Mouse (Mus musculus) embryo, embryonic 10.5 days (tissue): ENCODE data around the gene Gtsf2.
"Not testable (repeated sequence)": the region's sequence is repeated elsewhere in the genome, so short reads cannot be mapped to it uniquely, and the experiment has no call there.

Experiments used
- DNase-seq: peaks from one replicate; pipeline ENCODE4 v3.0.0-alpha.2; 2015; ENCODE audit warnings: low spot score

Gene Gtsf2

GRCm38 (mm10) chr15:103448369-103448768 lies at the start of gene Gtsf2:
Gtsf2 (minus strand) TSS chr15:103448469.
- no peak for DNase-seq

DNA sequence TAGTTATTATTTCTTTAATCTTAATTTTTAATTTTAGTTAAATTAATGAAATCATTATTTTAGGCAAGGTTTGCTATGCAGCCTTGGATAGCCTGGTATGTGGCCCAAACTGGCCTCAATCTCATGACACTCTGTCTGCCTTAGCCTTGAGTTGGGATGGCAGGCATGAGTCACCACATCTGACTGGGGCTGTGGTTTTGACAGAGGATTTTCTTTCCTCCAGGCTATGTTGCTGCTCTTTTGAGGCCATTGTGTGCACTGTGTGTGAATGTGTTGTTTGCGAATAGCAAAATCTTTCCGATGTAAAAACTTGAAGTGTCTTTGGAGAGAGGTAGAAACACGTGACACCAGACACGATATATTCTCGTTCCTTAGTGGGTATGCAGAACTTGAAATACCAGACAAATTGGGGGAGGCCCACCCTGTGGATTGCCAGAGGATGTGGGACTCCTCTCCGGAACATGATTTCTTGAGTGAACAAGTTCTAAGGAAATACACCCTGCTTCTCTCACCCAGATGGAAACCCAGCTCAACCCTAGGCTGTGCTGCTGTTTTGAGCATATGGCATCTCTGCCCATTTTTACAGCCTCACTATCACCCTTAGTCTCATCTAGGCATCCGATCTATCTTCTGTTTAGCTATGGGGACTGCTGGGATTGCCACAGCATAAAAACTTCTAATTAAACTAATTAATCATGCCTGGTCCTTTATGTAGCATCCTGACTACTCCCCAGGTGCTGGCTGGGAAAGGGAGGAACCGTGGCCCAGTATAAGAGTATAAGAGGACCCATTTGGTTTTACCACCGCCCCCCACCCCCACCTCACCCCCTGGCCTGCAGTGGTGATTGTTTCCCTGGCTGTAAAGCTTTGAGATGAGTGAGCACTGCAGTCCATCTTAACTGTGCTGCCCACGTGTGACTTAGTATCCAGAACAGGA lies 48.2 kb upstream of the Gtsf2 start:
- no peak for DNase-seq

DNA sequence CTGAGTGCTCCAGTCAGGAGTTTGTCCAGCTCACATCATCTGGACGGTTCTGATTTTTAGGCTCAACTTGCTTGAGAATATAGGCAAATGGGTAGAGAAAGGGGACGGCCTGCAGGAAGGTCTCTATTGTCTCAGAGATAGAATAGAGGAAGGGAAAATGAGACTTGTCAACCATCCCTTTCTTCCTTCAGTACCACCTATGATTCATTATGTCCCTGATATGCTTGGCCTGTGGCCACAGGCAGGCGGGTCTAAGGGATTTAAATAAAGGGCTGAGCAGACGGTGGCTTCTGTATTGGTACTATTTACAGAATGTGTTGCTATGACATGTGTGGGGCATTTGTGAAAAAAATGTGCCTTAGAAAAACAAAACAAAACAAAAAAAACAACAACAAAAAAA lies 40.1 kb upstream of the Gtsf2 start:
- no peak for DNase-seq

DNA sequence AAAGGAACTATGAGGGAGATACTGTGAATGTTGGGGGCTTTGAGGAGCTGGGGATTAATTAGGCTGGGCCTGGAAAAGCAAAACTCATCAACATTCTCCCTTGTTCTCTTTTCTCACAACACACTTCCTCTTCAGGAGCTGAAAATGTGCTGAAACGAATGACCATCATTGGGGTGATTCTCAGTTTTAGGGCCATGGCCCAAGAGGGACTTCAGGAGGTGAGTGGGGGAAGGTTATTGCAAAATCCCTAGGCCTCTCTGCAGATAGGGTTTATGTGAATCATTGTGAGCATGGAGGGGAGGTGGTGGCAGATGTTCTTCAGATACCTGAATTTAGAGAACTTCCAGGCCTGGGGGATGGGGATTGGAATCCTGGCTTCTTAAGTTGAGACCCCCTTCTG lies 38.4 kb upstream of the Gtsf2 start:
- no peak for DNase-seq

GRCm38 (mm10) chr15:103485106-103485505 lies 36.8 kb upstream of the Gtsf2 start:
- no peak for DNase-seq

- DNase-seq = no peak
Observed at GRCm38 (mm10) chr15:103484490-103484889, 36.2 kb upstream of the Gtsf2 start.

DNA sequence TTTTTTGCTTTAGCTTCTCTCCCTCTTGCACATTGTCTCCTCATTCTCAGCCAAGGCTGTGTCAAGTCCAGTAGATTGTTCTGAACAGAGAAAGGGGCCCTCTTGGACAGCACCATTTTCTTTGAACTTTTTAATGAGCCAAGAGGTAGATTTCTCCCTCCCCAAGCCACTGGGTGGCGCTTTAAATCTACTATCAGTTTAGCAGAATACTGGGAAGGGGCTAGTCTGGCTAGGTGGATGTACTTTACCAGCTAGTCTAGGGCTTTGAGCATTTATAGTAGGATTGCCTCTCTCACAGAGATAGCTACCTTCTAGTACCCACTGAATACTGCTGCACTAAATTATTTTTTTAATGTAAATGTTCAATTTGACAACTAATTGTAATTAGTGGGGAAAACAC lies 34.2 kb upstream of the Gtsf2 start:
- peak; percentile 87 for DNase-seq

DNA sequence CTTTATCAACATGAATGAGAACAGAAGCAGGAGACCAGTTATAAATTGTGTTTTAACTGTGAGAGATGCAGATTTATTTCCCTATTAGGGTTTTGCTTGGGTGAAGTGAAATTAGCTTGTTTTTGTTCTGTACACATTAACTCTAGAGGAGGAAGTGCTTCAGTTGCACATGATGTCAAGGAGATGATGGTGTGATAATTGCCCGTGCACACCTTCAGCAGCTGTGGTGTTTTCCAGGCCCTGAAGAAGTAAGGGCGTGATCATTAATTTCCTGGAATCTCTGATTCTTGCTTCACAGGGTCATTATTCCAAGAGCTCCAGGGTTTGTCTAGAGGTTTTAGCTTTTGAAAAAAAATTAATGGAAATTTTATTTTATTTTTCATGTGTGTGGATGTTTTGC lies 31.9 kb upstream of the Gtsf2 start:
- no peak for DNase-seq

- no peak for DNase-seq
Observed at GRCm38 (mm10) chr15:103479080-103479606, 30.9 kb upstream of the Gtsf2 start.

DNA sequence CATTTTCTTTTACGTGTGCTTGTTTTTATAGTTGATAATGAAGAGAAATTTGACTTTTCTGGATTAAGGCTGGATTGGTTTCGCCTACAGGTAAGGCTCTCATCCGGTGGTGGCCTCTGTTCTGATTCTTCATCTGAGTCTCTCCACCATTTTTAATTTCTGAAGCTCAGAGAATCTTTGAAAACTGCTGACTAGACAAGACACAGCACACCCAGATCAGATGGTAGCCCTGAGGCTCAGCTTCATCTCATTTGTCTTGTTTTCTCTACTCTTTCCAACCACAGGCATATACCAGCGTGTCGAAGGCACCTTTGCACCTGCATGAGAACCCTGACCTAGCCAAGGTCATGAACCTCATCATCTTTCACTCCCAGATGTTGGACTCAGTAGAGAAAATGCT lies 25.5 kb upstream of the Gtsf2 start:
- DNase-seq = no peak

DNA sequence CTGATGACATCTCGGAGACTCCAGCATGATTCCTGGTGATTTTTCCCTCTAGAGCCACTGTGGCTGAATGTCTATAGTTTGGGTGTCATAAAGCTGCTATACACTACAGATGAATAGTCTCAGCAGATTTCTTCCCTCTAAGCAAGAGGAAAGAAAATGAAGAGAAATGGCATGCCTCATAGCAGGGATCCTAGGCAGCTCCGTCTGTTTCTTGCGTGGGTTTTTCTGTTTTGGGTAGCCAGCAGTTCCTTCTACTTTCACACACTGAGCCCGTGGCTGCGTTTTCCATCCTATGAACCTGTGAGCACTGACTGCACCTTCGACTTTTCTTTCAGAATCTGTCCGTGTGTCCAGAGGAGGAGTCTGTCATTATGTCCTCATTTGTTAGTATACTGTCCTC lies 24.9 kb upstream of the Gtsf2 start:
- no peak for DNase-seq

GRCm38 (mm10) chr15:103472265-103472664 lies 24.0 kb upstream of the Gtsf2 start:
- DNase-seq = no peak

GRCm38 (mm10) chr15:103471488-103472194 lies 23.4 kb upstream of the Gtsf2 start:
- DNase-seq = no peak

- no peak for DNase-seq
Observed at GRCm38 (mm10) chr15:103462539-103463261, 14.4 kb upstream of the Gtsf2 start.

DNA sequence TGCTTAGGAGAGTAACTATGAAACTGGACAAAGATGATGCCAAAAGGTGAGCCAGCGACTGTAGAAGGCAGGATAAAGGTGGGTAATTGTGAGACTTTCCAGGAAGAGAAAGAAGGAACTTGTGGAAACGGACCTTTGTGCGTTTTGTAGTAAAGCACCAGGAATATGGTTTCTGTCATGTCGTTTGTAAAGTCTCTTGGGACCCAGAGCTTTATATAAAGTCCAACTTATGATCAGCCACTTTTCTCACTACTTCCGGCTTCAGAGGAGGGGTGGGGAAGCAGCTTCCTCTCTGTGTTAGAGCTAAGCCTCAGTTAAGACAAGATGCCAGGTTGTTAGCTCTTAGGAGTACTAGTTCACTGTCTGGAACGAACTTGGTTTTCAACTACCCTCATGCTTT lies 6.2 kb upstream of the Gtsf2 start:
- DNase-seq = no peak

DNA sequence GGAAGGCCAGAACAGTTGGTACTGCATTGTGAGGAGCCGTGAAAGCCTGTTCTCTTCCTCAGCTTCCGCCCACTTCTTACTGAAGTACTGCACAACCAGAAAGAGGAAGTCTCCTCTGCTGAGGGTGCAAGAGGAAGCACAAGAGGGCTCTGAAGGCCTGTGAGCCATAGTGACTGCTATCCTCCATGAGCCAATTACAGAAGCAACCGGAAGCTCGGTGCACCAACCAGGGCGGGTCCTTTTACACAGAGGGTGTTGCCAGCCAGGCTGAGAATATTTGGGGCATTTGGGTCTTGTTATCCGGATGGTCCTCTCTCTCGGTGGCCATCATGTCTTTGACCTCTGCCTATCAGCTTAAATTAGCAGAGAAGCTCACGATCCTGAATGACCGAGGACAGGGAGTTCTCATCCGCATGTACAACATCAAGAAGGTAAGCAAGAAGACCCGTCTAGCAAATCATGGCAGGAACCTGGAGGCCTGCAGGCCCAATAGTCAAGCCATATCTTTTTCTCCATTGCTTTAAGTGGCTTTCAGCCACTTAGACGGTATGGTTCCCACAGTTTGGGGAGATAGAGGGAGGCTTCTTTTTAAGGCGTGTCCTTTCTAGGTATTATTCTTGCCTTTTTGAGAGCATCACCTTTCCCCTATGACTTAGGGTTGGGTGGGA lies 5.4 kb upstream of the Gtsf2 start, which contains the start of gene Nckap1l:
Gene Nckap1l, plus strand, starts transcription at position 244 of the 668 bp plus-strand sequence.
- no peak for DNase-seq

- not testable (repeated sequence) for DNase-seq
Observed at GRCm38 (mm10) chr15:103445966-103446365, 2.3 kb downstream of the Gtsf2 start.

DNA sequence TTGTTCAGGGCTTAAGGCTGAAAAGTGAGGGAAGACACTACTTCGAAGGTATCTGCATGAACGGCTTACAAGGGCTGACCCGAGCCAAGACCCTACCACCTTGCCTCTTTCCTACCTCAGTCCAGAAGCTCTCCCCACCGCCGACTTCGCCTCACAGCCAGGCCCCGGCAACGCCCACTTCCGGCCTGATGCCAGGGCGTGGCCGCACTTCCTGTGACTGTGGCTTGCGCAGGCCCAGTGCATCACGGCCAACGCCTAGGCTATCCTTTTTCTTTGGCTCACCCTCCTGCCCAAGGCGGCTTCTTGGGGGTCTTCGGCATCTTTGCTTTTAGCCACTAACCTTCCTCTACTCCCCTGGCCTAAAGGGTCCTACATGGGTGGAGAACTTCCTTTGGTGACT lies 18.0 kb downstream of the Gtsf2 start, which contains the start of gene Gtsf1:
Gene Gtsf1, minus strand, starts transcription at position 230 of the 400 bp plus-strand sequence.
- DNase-seq = no peak

DNA sequence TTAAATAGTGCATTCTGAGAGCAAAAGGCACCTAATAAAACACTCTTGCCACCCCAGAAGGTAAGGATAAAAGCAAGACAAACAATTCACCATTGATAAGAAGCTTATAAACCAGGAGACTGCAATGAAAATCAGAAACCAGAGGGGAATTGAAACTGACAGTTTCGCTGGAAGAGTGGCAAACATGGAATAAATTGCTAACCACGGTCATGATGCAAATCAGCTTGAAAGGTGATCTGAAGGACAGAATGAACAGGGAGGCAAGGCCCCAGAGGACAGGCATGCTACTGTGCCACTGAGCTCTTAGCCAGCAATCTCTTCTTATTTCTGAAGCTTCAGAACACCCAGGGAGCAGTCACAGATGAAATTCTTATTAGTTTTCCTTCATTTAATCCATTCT lies 21.3 kb downstream of the Gtsf2 start:
- DNase-seq = no peak

DNA sequence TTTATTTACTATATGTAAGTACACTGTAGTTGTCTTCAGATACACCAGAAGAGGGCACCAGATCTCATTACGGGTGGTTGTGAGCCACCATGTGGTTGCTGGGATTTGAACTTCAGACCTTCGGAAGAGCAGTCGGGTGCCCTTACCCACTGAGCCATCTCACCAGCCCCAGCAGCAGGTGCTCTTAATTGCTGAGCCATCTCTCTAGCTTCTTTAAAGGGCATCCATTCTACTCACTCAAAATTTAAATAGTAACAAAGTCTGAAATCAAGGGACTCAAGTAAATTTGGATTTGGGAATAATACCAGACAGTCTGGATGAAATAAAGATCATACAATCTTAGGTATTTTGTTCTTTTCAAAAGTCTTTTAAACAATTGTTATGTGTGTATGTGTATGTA lies 42.7 kb downstream of the Gtsf2 start:
- DNase-seq = not testable (repeated sequence)

DNA sequence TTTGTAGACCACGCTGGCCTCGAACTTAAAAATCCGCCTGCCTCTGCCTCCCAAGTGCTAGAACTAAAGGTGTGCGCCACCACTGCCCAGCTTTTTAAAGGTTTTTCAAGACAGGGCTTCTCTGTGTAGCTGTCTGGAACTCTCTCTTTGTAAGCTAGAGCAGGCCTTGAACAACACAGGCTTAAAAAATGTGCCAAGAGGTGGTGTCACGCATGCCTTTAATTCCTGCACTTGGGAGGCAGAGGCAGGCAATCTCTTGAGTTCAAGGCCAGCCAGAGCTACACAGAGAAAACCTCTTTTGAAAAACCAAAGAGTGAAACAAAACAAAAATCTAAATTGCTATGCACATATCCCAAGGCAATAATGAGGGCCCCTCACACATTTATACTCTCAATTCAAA lies 46.9 kb downstream of the Gtsf2 start:
- no peak for DNase-seq

- no peak for DNase-seq
Observed at GRCm38 (mm10) chr15:103393577-103393976, 54.7 kb downstream of the Gtsf2 start.
